Mouse (Mus musculus): ENCODE results near the gene Uox. TPM values are rescaled to one million over a fixed set of nuclear protein-coding genes. Genes with fewer than 3 reads are reported as not detected.

Gene Uox
- polyA plus RNA-seq, 1 experiment from 2014 or later, result 1.8 TPM

Other genes with a start within 250 kb of the Uox start
- gene Ssx2ip, start 165.8 kb upstream of the Uox start, polyA plus RNA-seq (2015; fragmentation: Nextera tagmentation; extraction: Ambion mirVana), result 36.1 and 38.1 TPM in 2 replicates
- gene Ctbs, start 120.6 kb upstream of the Uox start, polyA plus RNA-seq (2015; fragmentation: Nextera tagmentation; extraction: Ambion mirVana), result 11.0 and 11.6 TPM in 2 replicates
- gene Spata1, start 70.7 kb upstream of the Uox start, polyA plus RNA-seq (2015; fragmentation: Nextera tagmentation; extraction: Ambion mirVana), result 2.0 and 2.3 TPM in 2 replicates
- 976 and 1,024 TPM in 2 replicates for gene Gng5, start 70.6 kb upstream of the Uox start, polyA plus RNA-seq (2015; fragmentation: Nextera tagmentation; extraction: Ambion mirVana)
- 42.1 and 45.5 TPM in 2 replicates for gene Rpf1, start 49.0 kb upstream of the Uox start, polyA plus RNA-seq (2015; fragmentation: Nextera tagmentation; extraction: Ambion mirVana)
- 0.05 TPM in 1 of 2 replicates, not detected in the other for gene Dnase2b, start 45.2 kb downstream of the Uox start, polyA plus RNA-seq (2015; fragmentation: Nextera tagmentation; extraction: Ambion mirVana)
- not detected in 2 replicates for gene 4930503B20Rik, start 80.9 kb downstream of the Uox start, polyA plus RNA-seq (2015; fragmentation: Nextera tagmentation; extraction: Ambion mirVana)
- gene Samd13, start 115.2 kb downstream of the Uox start, polyA plus RNA-seq (2015; fragmentation: Nextera tagmentation; extraction: Ambion mirVana), result 0.56 and 0.66 TPM in 2 replicates
- 34.4 and 38.3 TPM in 2 replicates for gene Prkacb, start 242.6 kb downstream of the Uox start, polyA plus RNA-seq (2015; fragmentation: Nextera tagmentation; extraction: Ambion mirVana)